Mouse (Mus musculus) cerebellum, postnatal 10 days (tissue): ENCODE results near the gene Agap2.

ENCODE experiments used
- DNase-seq, 2 experiments: peaks; one replicate each; pipeline ENCODE4 v3.0.0; 2021; ENCODE audit warnings: mixed read lengths in 2 of 2

Gene Agap2

DNA sequence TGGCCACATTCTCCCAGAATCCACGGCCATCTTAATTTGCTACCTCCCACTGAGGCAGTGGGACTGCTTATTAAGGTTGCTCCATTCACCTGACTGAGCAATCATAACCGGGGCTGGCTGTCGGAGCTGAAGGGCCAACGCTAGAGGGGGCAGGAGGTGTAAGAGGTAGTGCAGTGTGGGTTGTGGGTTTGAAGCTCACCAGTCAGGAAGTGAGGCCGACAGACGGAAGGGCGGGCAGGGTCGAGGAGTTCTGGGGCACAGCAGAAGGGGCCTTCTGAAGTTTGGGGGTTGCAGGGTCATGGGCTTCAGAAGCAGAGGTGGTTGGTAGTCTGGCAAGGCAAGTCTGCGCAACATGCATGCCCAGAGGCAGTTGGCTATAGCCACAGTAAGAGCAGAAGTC, at the start of gene Agap2:
Gene Agap2, plus strand, starts transcription at position 205 of the 400 bp plus-strand sequence.
- no peak for DNase-seq

GRCm38 (mm10) chr10:127030336-127031296, 44.5 kb upstream of the Agap2 start, which contains the start of gene Tsfm:
Gene Tsfm (minus strand): TSS chr10:127030840.
- peak; percentile 97 for DNase-seq

DNA sequence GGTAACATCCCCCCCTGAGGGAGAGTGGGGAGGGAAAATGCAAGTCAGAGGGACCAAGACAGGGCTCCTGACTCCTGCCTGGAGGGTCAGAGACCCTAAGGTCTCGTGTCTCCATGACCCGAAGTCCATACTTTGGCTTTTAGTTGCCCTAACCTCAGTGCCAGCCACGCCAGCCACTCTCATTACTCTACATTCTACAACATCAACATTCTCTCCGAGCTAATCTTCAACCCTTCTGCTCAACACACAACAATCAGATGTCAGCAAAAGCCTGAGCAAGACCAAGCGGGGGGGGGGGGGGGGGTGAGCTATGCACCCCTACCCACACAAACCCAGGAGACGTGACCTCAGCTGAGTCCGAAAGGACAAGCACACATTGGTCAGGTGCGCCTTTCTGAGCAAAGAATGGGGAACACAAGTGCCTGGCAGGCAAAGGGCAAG, 41.8 kb upstream of the Agap2 start:
- DNase-seq, result no peak

- DNase-seq, result no peak
Measured at GRCm38 (mm10) chr10:127036273-127036672, 38.8 kb upstream of the Agap2 start.

DNA sequence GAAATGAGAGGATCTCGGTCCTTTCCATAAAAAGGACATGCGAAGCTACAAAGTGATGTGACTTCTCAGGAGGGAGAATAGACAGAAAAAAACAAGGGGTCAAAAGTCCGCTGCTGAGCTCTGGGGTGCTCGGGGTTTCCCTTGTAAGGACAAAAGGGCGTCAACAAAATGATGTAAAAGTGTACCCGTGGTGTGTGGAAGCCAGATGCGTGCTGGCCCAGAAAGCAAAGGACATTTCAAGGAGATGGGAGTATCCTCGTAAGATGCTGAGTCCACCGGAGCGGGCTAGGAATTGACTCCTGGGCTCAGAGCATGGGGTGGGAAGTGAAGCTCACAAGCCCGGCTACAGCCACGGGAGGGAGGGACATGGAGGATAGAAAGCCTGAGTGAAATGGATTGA, 37.4 kb upstream of the Agap2 start:
- no peak for DNase-seq

DNA sequence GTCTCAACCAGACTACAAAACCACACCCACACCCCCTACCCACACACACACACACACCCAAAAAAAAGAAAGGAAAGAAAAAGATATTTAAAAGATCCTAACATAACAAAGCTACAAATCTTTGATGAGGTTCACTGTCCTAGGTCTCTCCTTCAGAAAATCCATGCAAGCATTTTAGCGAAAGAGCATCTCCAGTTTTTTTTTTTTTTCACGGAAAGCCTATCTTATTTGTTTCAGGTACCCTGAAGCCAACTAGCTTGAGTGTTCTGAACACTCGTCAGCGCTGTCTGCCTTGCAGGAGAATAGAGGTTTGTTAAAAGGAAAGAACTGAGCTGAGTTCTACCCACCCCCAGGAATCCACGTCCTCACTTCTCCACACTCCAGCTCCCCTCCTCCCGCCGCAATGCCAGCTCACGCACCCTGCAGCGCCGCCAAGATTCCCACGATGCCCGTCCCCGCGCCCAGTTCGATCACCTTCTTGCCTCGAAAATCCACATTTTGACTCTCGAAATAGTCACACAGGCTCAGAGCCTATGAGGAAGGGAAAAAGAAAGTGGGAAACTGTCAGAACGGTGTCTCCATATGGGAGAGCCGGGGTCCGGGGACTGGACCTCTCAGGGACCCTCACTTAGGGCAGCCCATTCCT, 34.4 kb upstream of the Agap2 start:
- peak; percentile 54 to 55 for DNase-seq

DNA sequence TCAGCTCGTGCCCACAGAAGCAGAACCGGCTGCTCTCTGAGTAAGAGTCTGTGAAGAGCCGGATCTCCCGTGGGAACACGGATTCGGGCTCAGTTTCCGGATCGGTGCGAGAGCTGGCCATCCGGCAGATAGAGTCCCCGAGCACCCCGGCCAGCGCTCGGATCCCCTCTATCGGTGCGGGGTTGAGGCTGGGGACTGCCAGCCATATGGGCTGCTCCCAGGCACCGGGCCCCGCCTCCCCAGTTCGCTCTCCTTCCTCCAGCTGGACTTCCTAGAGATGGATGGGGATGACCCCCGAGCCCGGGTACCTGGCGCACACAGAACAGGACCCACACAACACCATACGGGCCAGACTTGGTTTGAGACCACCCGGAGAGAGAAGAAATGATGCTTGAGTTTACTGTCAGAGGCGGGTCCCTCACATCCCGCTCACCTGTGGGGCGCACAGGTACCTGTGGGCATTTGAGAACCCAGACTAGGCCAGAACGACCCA, 33.8 kb upstream of the Agap2 start, which contains the start of the genes Mettl1 and Eef1akmt3:
Gene Mettl1, plus strand, starts transcription at position 141 of the 493 bp plus-strand sequence.
Gene Eef1akmt3, minus strand, starts transcription at position 240 of the 493 bp plus-strand sequence.
- DNase-seq, result peak; percentile 69 to 70

DNA sequence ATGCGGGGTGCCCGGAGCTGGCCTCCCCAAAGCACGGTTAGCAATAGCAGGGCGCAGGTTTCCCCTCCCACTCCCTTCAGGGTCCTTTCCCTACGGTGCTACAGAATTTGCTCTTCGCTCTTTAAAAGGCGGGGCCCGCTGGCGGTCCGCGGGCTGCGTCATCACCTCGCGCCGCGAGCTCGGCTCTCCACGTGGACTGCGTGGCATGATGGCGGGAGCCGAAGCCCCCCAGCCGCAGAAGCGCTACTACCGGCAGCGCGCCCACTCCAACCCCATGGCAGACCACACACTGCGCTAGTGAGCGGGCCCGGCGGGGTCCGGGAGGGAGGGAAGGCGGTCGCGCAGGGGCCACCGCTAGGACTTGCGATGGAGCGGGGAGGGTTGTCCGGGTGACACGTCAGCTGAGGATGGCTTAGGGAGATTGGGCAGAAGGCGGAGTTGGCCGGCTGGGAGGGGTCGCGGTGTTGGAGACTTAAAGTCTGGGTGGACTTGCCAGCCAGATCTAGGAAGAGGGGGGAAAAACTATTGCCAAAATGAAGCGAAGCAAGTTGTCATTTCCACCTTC, 33.2 kb upstream of the Agap2 start:
- DNase-seq, result peak; percentile 96 to 97

DNA sequence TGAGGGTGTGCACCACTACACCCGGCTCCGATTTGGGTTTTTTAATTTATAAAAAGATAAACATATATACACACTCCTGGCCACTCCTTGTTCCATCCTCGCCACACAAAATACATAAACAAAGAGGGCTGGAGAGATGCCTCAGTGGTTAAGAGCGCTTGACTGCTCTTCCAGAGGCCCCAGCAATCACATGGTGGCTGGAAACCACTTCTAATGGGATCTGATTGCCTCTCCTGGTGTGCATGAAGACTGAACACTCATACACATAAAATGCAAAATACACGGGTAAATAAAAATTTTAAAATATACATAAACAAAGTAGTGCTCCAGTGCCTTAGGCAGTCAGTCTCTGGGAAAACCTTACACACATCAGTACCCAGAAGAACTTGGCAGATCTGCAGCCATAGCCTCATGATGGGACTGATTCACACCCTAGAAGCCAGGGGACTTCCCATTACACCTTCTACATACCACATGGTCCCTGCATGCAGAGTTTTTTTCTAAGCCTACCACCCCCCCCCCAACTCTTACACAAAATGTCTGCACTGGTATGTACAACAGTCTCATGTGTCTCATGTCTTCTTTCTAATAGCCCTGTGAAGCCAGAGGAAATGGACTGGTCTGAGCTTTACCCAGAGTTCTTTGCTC, 32.5 kb upstream of the Agap2 start:
- no peak for DNase-seq

GRCm38 (mm10) chr10:127043187-127043586, 31.9 kb upstream of the Agap2 start:
- no peak for DNase-seq

- DNase-seq, result no peak
Measured at GRCm38 (mm10) chr10:127047954-127048353, 27.1 kb upstream of the Agap2 start, which contains the start of gene Cyp27b1. Gene Cyp27b1 (plus strand): TSS chr10:127048250.

DNA sequence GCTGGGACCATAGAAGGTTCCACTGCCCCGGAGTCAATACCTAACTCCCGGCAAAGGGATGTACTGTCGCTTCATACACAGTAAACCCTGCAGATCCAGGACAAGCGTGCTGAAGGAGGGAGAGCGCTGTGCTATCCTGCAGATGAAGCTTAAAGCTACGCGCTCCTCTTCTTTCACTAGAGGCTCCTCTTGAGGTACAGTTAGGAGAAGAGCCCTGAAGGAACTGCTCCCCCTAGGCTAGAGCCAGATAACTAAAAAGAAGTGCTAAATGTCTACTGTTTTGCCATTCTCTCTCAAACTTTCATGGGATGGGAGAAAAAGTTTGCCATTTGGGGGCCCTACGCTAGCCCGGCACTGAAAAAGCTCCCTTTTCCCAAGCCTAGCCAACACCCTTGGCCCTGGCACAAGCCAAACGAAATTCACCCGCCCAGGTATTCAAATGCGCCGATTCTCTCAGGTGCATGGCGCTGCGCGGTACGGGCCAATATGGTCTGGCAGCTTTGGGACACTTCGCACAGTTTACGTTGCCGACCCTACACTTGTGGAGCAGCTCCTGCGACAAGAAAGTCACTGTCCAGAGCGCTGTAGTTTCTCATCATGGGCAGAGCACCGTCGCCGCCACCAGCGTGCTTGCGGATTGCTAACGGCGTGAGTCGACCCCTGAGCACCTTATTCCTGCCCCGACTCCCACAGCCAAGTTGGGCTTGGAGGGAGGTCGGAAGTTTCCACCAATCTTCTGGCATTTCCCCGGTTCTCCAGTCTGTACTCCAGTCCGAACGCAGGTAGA, 26.3 kb upstream of the Agap2 start:
- DNase-seq, result peak in 1 of 2 experiments; percentile 9

DNA sequence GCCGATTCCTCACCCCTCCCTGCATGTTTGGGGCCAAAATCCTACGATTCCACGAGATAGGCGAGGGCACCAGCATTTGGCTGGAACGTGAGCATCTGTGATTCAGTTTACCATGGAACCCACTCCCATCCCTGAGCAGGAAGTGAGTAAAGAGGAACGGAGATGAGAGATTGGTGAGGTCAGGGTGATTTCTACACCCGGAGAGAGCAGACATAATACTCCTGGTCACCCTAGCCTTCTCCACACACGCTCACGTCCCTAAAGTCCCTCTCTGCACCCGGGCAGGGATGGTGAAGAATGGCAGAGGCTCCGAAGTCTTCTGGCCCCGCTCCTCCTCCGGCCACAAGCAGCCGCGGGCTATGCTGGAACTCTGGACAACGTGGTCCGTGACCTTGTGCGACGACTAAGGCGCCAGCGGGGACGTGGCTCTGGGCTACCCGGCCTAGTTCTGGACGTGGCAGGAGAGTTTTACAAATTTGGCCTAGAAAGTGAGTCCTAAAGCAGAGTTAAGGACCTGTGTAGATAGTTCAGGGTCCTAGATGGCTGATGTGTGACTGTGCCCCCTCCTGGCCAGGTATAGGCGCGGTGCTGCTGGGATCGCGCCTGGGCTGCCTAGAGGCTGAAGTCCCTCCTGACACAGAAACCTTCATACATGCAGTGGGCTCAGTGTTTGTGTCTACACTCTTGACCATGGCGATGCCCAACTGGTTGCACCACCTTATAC, 25.5 kb upstream of the Agap2 start:
- peak in 1 of 2 experiments; percentile 14 for DNase-seq

- no peak for DNase-seq
Measured at GRCm38 (mm10) chr10:127050119-127050474, 25.0 kb upstream of the Agap2 start.

DNA sequence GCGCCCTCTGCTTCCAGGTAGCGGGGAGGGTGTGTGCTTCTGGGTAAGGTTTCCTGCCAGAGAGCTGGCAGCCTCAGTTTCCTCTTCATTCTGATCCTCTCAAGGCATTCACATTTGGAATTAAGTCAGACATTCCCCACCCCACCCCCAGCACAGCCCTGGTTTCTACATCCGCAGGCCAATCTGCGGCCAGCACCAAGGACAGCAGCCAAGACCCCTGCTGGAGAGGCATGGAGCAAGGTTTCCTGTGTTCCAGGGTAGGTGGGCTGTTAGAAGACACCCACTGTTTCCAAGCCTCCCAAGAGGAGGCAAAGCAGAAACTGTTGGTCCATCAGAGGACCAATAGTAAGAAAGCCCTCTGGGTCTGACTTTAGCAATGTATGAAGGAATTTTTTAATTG, 20.4 kb upstream of the Agap2 start:
- DNase-seq, result peak in 1 of 2 experiments; percentile 48

GRCm38 (mm10) chr10:127055406-127055805, 19.7 kb upstream of the Agap2 start:
- no peak for DNase-seq

GRCm38 (mm10) chr10:127056490-127056889, 18.6 kb upstream of the Agap2 start:
- no peak for DNase-seq

GRCm38 (mm10) chr10:127058161-127058560, 16.9 kb upstream of the Agap2 start:
- peak; percentile 92 to 94 for DNase-seq

- DNase-seq, result peak in 1 of 2 experiments; percentile 45
Measured at GRCm38 (mm10) chr10:127058708-127059107, 16.4 kb upstream of the Agap2 start.

GRCm38 (mm10) chr10:127059174-127059967, 15.7 kb upstream of the Agap2 start:
- peak; percentile 71 to 73 for DNase-seq
